Mouse (Mus musculus) heart, adult 2 months (tissue): ENCODE measurements around the gene Rab42. TPM values are rescaled to one million over a fixed set of nuclear protein-coding genes. Genes with fewer than 3 reads are reported as not detected.
"Not testable (repeated sequence)": the region's sequence is repeated elsewhere in the genome, so short reads cannot be mapped to it uniquely, and the experiment has no call there.

ENCODE experiments used
- DNase-seq, 2 experiments: peaks; one replicate each; pipeline ENCODE4 v3.0.0; 2021
- H3K27ac ChIP-seq: fragments of 200-600 bp; 2 replicates; pipeline ENCODE4 v1.8.1; 2022
- H3K27me3 ChIP-seq: fragments of 200-500 bp; 2 replicates; pipeline ENCODE4 v1.6.1; 2012; ENCODE audit warnings: mild to moderate bottlenecking, low read length, inconsistent platforms, mixed read lengths; ENCODE audit not compliant: control insufficient read depth, insufficient read depth
- H3K36me3 ChIP-seq: fragments of 200-500 bp; 2 replicates; pipeline ENCODE4 v1.6.1; 2012; ENCODE audit warnings: low read length, inconsistent platforms; ENCODE audit not compliant: control insufficient read depth, insufficient read depth
- H3K4me1 ChIP-seq: fragments of 200-500 bp; 2 replicates; pipeline ENCODE4 v1.6.1; 2011; ENCODE audit warnings: low read length; ENCODE audit not compliant: control insufficient read depth, insufficient read depth
- H3K4me3 ChIP-seq: fragments of 200-600 bp; 2 replicates; pipeline ENCODE4 v1.8.1; 2022
- H3K79me2 ChIP-seq: fragments of 200-500 bp; replicated peaks from 2 replicates; pipeline ENCODE4 v1.6.1; 2012; ENCODE audit warnings: mild to moderate bottlenecking, inconsistent platforms, low read length, moderate library complexity, mixed read lengths; ENCODE audit not compliant: control insufficient read depth, insufficient read depth
- H3K9ac ChIP-seq: fragments of 200-500 bp; 2 replicates; pipeline ENCODE4 v1.6.1; 2012; ENCODE audit warnings: low read depth, mild to moderate bottlenecking, control low read depth, inconsistent platforms, low read length, mixed read lengths
- CTCF ChIP-seq: fragments of 200-600 bp; IDR thresholded peaks from 2 replicates; pipeline ENCODE4 v1.8.1; 2022; ENCODE audit warnings: antibody characterized with exemption, mild to moderate bottlenecking, moderate library complexity
- EP300 ChIP-seq: fragments of 200-500 bp; IDR thresholded peaks from 2 replicates; pipeline ENCODE4 v1.6.1; 2011; ENCODE audit warnings: low read depth, low read length, control low read depth; ENCODE audit not compliant: insufficient read depth
- POLR2A ChIP-seq: fragments of 200-500 bp; IDR thresholded peaks from 2 replicates; pipeline ENCODE4 v1.6.1; 2011; ENCODE audit warnings: mild to moderate bottlenecking, low read depth, low read length, control low read depth; ENCODE audit not compliant: insufficient read depth
- WGBS: fragments of 180-500 bp; shearing (Covaris S2); methylation state at CpG from one replicate; pipeline ENCODE4 v1.1.7; 2018; 5-methylcytosine and 5-hydroxymethylcytosine counted together
- intact Hi-C: fragments of 180-260 bp; cut with DNase I; formaldehyde crosslinking; loops from one replicate; pipeline ENCODE4 v1.15.1; 2025
- polyA plus RNA-seq: library from polyadenylated mRNA; depleted of rRNA; stranded (reverse); fragments of >200 nt; gene quantifications from 2 replicates; pipeline ENCODE4 v1.2.3, GENCODE M21; 2012
- total RNA-seq, 2 experiments: library from RNA; stranded (reverse); gene quantifications; 2 replicates each; pipeline ENCODE4 v1.2.3; 2021

The Rab42 gene
- total and polyA plus RNA-seq, 3 experiments, result 0.73 to 4.2 (median 1.1) TPM

GRCm38 (mm10) chr4:132293682-132294240, 9.4 kb downstream of the Rab42 start:
- H3K36me3 ChIP-seq, result no peaks in the 10 kb centered on the region
- H3K4me3 ChIP-seq, result no peak overlapping the region
- TF ChIP-seq POLR2A, result no peak
- no peak for TF ChIP-seq CTCF
- no peak for TF ChIP-seq EP300
- DNase-seq, result no peak
- no peaks in the 10 kb centered on the region for H3K4me1 ChIP-seq
- H3K79me2 ChIP-seq, result no peaks in the 10 kb centered on the region
- intact Hi-C loops, result loop anchor here (1.0 to 5.0 kb wide), 3 partner anchors 52 to 219 kb away; partner anchors contain the start of gene Sesn2
- WGBS, result 53% methylated on average over 7 of the region's 7 CpGs
- no peaks in the 10 kb centered on the region for H3K27me3 ChIP-seq
- H3K9ac ChIP-seq, result no peak overlapping the region
- no peak overlapping the region; the same call in 1 of the 2 replicates for H3K27ac ChIP-seq

- Histone ChIP-seq H3K79me2 (no peaks in the 10 kb centered on the region), H3K4me1 (no peaks in the 10 kb centered on the region), H3K27me3 (no peaks in the 10 kb centered on the region), H3K9ac (no peak overlapping the region), H3K27ac (no peak overlapping the region), H3K36me3 (no peaks in the 10 kb centered on the region), H3K4me3 (no peak overlapping the region)
- peak; percentile 44 to 62 for DNase-seq
- TF ChIP-seq CTCF (peak; percentile 84), EP300 (no peak), POLR2A (no peak)
- WGBS, result 36% methylated on average over 4 of the region's 4 CpGs
- intact Hi-C loops, result loop anchor here (1.0 to 5.0 kb wide), 3 partner anchors 52 to 219 kb away; partner anchors contain the start of gene Sesn2
These were observed 10.2 kb downstream of the Rab42 start for GRCm38 (mm10) chr4:132292988-132293387.

GRCm38 (mm10) chr4:132291624-132292335, 11.4 kb downstream of the Rab42 start:
- WGBS, result 88% methylated on average over 12 of the region's 12 CpGs
- Histone ChIP-seq H3K9ac (no peak overlapping the region), H3K4me1 (no peaks in the 10 kb centered on the region), H3K4me3 (no peak overlapping the region), H3K79me2 (no peaks in the 10 kb centered on the region), H3K27me3 (no peaks in the 10 kb centered on the region), H3K27ac (no peak overlapping the region), H3K36me3 (no peaks in the 10 kb centered on the region)
- intact Hi-C loops, result loop anchor here (2.0 to 5.0 kb wide), 2 partner anchors 121 to 221 kb away; partner anchors contain the start of gene Sesn2
- TF ChIP-seq EP300 (no peak), CTCF (peak; percentile 42)
- DNase-seq, result no peak

- no peaks in the 10 kb centered on the region for H3K27me3 ChIP-seq
- no peak overlapping the region for H3K27ac ChIP-seq
- intact Hi-C loops, result loop anchor here (5.0 kb wide), 1 partner anchor 221 kb away; the partner anchor contains the start of gene Sesn2
- H3K9ac ChIP-seq, result no peak overlapping the region
- 92% methylated on average over 4 of the region's 4 CpGs for WGBS
- no peaks in the 10 kb centered on the region for H3K79me2 ChIP-seq
- H3K4me3 ChIP-seq, result no peak overlapping the region
- no peak for DNase-seq
- no peaks in the 10 kb centered on the region for H3K36me3 ChIP-seq
- TF ChIP-seq CTCF (no peak), EP300 (no peak), POLR2A (no peak)
- H3K4me1 ChIP-seq, result no peaks in the 10 kb centered on the region
These were observed 12.1 kb downstream of the Rab42 start for GRCm38 (mm10) chr4:132291056-132291455.

- WGBS, result 86% methylated on average over 3 of the region's 5 CpGs
- H3K36me3 ChIP-seq, DNase-seq: not testable (repeated sequence)
These were observed 14.3 kb downstream of the Rab42 start for GRCm38 (mm10) chr4:132288840-132289239.

GRCm38 (mm10) chr4:132275949-132276348, 27.2 kb downstream of the Rab42 start:
- H3K9ac ChIP-seq, result no peak overlapping the region
- TF ChIP-seq CTCF, result no peak
- no peak for TF ChIP-seq POLR2A
- TF ChIP-seq EP300, result no peak
- no peaks in the 10 kb centered on the region for H3K27me3 ChIP-seq
- no peak overlapping the region for H3K27ac ChIP-seq
- intact Hi-C loops, result loop anchor here (2.0 to 5.0 kb wide), 2 partner anchors 63 to 71 kb away; partner anchors contain the start of gene Ythdf2
- no peak overlapping the region for H3K4me3 ChIP-seq
- H3K79me2 ChIP-seq, result no peaks in the 10 kb centered on the region
- no peaks in the 10 kb centered on the region for H3K36me3 ChIP-seq
- DNase-seq, result no peak
- WGBS, result 93% methylated on average over 3 of the region's 3 CpGs
- H3K4me1 ChIP-seq, result no peaks in the 10 kb centered on the region

More at GRCm38 (mm10) chr4:132288840-132289239, 14.3 kb downstream of the Rab42 start:
- intact Hi-C loops, H3K4me1 ChIP-seq, H3K27me3 ChIP-seq, H3K27ac ChIP-seq, H3K79me2 ChIP-seq, H3K9ac ChIP-seq, H3K4me3 ChIP-seq: not testable (repeated sequence)
